ENCODE assay signal across 19 mouse cellular contexts in genomic region chr3:96091146-96091545, GRCm38 (mm10). TPM values are rescaled to one million over a fixed set of nuclear protein-coding genes. Genes with fewer than 3 reads are reported as not detected.
DNase-seq lines count a peak whose midpoint lies in the region; ATAC-seq and TF ChIP-seq lines count a peak whose summit lies in the region.
"Had no signal": no experiment of that assay in that cellular context is flagged by ENCODE, and none has a peak within 500 bp of the region (broad histone marks: within the 10 kb centered on the region; RNA-seq: fewer than 3 reads in every experiment).

No protein-coding gene starts in this region.

- H3K27me3 ChIP-seq in kidney, postnatal 0 days (ENCODE audit: insufficient read depth, low read length), result no peaks in the 10 kb centered on the region
- H3K27me3 ChIP-seq: forebrain, embryonic 15.5 days; limb, embryonic 15.5 days; midbrain, embryonic 13.5 days had no signal

- H3K27ac ChIP-seq in kidney, postnatal 0 days, result no peak overlapping the region
- H3K27ac ChIP-seq: forebrain, embryonic 15.5 days; limb, embryonic 15.5 days; midbrain, embryonic 13.5 days had no signal

- no peak overlapping the region for H3K4me2 ChIP-seq in kidney, postnatal 0 days (ENCODE audit: low read length)
- H3K4me2 ChIP-seq: forebrain, embryonic 15.5 days; limb, embryonic 15.5 days; midbrain, embryonic 13.5 days had no signal

- no peak overlapping the region for H3K4me3 ChIP-seq in kidney, postnatal 0 days (replicated peaks; ENCODE audit: low read depth, low read length)
- H3K4me3 ChIP-seq: forebrain, embryonic 15.5 days; limb, embryonic 15.5 days; midbrain, embryonic 13.5 days; myocyte had no signal

- no peaks in the 10 kb centered on the region for H3K9me3 ChIP-seq in kidney, postnatal 0 days (replicated peaks; ENCODE audit: low read length)
- H3K9me3 ChIP-seq: forebrain, embryonic 15.5 days; limb, embryonic 15.5 days; midbrain, embryonic 13.5 days had no signal

- no peaks in the 10 kb centered on the region for H3K36me3 ChIP-seq in kidney, postnatal 0 days (ENCODE audit: insufficient read depth, low read length)
- H3K36me3 ChIP-seq: forebrain, embryonic 15.5 days; limb, embryonic 15.5 days; midbrain, embryonic 13.5 days had no signal

- no peak overlapping the region for H3K9ac ChIP-seq in kidney, postnatal 0 days (ENCODE audit: low read depth, low read length)
- H3K9ac ChIP-seq: forebrain, embryonic 15.5 days; limb, embryonic 15.5 days; midbrain, embryonic 13.5 days had no signal

- DNase-seq in kidney, postnatal 0 days (ENCODE audit: low spot score), result no peak
- DNase-seq in kidney, postnatal 4 days, result no peak
- DNase-seq in thymus, postnatal 4 days, result peak; percentile 20
- no peak for DNase-seq in thymus, postnatal 14 days
- DNase-seq in R1 (ENCODE audit: low read depth, low spot score), result peak; percentile 65
- DNase-seq in cerebellum, adult 11-12 months, result no peak
- no peak for DNase-seq in frontal cortex, postnatal 10 days (ENCODE audit: low spot score in 2 of 2)
- DNase-seq: adrenal gland, postnatal 10 days; cerebellum, postnatal 14 days; heart, postnatal 4 days; kidney, adult 18-20 months; kidney, postnatal 10 days; lung, adult 2 months had no signal

- WGBS in kidney, postnatal 0 days, result 76% methylated on average over 2 of the region's 2 CpGs

- TF ChIP-seq CTCF in kidney, postnatal 0 days (IDR thresholded peaks at IDR 0.05; ENCODE audit: low read depth), result 0 out of 2 replicates have a peak, but pooled peaks have one; percentile 4

- H3K4me1 ChIP-seq in kidney, postnatal 0 days (replicated peaks; ENCODE audit: insufficient read depth, low read length), result no peaks in the 10 kb centered on the region
- H3K4me1 ChIP-seq: forebrain, embryonic 15.5 days; limb, embryonic 15.5 days; midbrain, embryonic 13.5 days had no signal

- ATAC-seq in kidney, postnatal 0 days (replicated peaks; ENCODE audit: low FRiP score, low read depth), result no peak
- ATAC-seq: activated CD4-positive, CD25-positive, alpha-beta regulatory T cell, adult 4 months; forebrain, embryonic 15.5 days; hindbrain, embryonic 16.5 days; midbrain, embryonic 13.5 days had no signal

RNA-seq across cellular contexts. Expression of gene Otud7b, which starts 13.2 kb away (rescaled TPM):
- polyA plus RNA-seq in kidney, postnatal 0 days (2015; fragmentation: Nextera tagmentation; extraction: Ambion mirVana), result 20.7 and 21.8 TPM in 2 replicates

RNA-seq across cellular contexts. Expression of gene Vps45, which starts 32.9 kb away (rescaled TPM):
- 38.1 and 41.9 TPM in 2 replicates for polyA plus RNA-seq in kidney, postnatal 0 days (2015; fragmentation: Nextera tagmentation; extraction: Ambion mirVana)

Comparison
In these comparisons a context has a peak if more than half of its experiments do, and no peak if none do; other contexts are left out.
1. DNase-seq: peak in thymus, postnatal 4 days (single experiment) and R1 (single experiment); none in kidney, postnatal 0 days (single experiment), kidney, postnatal 4 days (0 of 2), thymus, postnatal 14 days (single experiment), cerebellum, adult 11-12 months (single experiment) and frontal cortex, postnatal 10 days (0 of 2).